ENCODE assay signal across 11 mouse cellular contexts in the genomic region with DNA sequence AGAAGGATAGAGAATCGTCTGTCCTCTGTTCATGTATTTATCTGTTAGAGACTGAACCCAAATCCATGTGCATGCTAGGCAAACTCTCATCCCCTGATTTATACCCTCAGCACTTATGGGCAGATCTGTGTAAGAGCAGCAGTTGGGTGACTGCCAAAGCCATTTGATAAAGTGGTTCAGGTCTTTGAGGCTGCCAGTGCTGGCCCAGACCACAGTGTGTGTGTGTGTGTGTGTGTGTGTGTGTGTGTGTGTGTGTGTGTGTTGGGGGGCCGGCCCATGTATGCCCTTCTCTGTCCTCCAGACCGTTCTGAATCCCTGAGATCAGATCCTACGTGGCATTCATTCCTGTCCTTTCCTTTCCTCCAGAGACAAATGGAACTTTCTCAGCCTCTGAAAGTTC. TPM values are rescaled to one million over a fixed set of nuclear protein-coding genes. Genes with fewer than 3 reads are reported as not detected.
DNase-seq lines count a peak whose midpoint lies in the region; ATAC-seq lines count a peak whose summit lies in the region.
"Had no signal": no experiment of that assay in that cellular context is flagged by ENCODE, and none has a peak within 500 bp of the region (broad histone marks: within the 10 kb centered on the region; RNA-seq: fewer than 3 reads in every experiment).

No protein-coding gene starts in this region.

- intact Hi-C loops in heart, postnatal 25 days (cut with DNase I): loop anchor here (2.0 kb wide), 1 partner anchor 13 kb away; no protein-coding TSS in a partner anchor
- intact Hi-C loops in heart, postnatal 14 days (cut with DNase I): loop anchor here (2.0 kb wide), 1 partner anchor 13 kb away; no protein-coding TSS in a partner anchor

- H3K27ac ChIP-seq in neural tube, embryonic 13.5 days (replicated peaks): peak overlapping the region; percentile 28; the same call in 1 of the 2 replicates
- H3K27ac ChIP-seq: liver, embryonic 12.5 days had no signal

- ATAC-seq in neural tube, embryonic 13.5 days (ENCODE audit: low read depth): no peak
- no peak for ATAC-seq in erythroid progenitor cell, adult 5-6 weeks (replicated peaks; ENCODE audit: low FRiP score, poor library complexity, severe bottlenecking)
- ATAC-seq: liver, embryonic 12.5 days had no signal

- 79% methylated on average over 4 of the region's 4 CpGs for WGBS in neural tube, embryonic 13.5 days

- H3K4me2 ChIP-seq in neural tube, embryonic 13.5 days: 0 out of 2 replicates have a peak overlapping the region, but pooled peaks have one; percentile 97
- H3K4me2 ChIP-seq: liver, embryonic 12.5 days had no signal

- DNase-seq in heart, adult 18-20 months: peak; percentile 63 to 67
- DNase-seq in heart, postnatal 25 days (ENCODE audit: low spot score): no peak
- DNase-seq in neural tube, embryonic 10.5 days (ENCODE audit: extremely low spot score, low spot score): no peak
- peak; percentile 54 to 69 for DNase-seq in heart, postnatal 14 days
- no peak for DNase-seq in cerebellum, adult 11-12 months
- no peak for DNase-seq in ovary, postnatal 36 days (ENCODE audit: low spot score)
- DNase-seq: cerebellum, postnatal 14 days; gastrocnemius, postnatal 36 days had no signal

- no peaks in the 10 kb centered on the region for H3K9me3 ChIP-seq in neural tube, embryonic 13.5 days
- H3K9me3 ChIP-seq: liver, embryonic 12.5 days had no signal

- H3K4me3 ChIP-seq in neural tube, embryonic 13.5 days: no peak overlapping the region
- H3K4me3 ChIP-seq: liver, embryonic 12.5 days had no signal

- H3K9ac ChIP-seq in neural tube, embryonic 13.5 days: 0 out of 2 replicates have a peak overlapping the region, but pooled peaks have one; percentile 93
- H3K9ac ChIP-seq: liver, embryonic 12.5 days had no signal

- peaks cover 31% of the 10 kb centered on the region for H3K36me3 ChIP-seq in neural tube, embryonic 13.5 days

- peaks cover 36% of the 10 kb centered on the region for H3K4me1 ChIP-seq in neural tube, embryonic 13.5 days (replicated peaks)

- peaks cover 5% of the 10 kb centered on the region; the same call in 1 of the 2 replicates for H3K27me3 ChIP-seq in neural tube, embryonic 13.5 days

RNA-seq across cellular contexts. Expression of gene Micall1, which starts 3.1 kb away (rescaled TPM):
- total RNA-seq in heart, adult 18-20 months (2021): 10 to 100 TPM; 38.5 to 44.1 TPM
- total RNA-seq in heart, postnatal 25 days (2021): 10 to 100 TPM; 51.9 to 57.7 TPM
- polyA plus RNA-seq in neural tube, embryonic 13.5 days (2015; fragmentation: Nextera tagmentation; extraction: Ambion mirVana): 10.4 and 11.2 TPM in 2 replicates
- 10 to 100 TPM; 61.2 to 64.9 TPM for total RNA-seq in heart, postnatal 14 days (2021)
- 0.72 TPM in 1 of 2 replicates, not detected in the other for total RNA-seq in erythroid progenitor cell, adult 5-6 weeks (2015; ENCODE audit: low replicate concordance)
- total RNA-seq in erythroid progenitor cell, adult 5-6 weeks (2017; ENCODE audit: low replicate concordance): 1.7 and 4.1 TPM in 2 replicates

RNA-seq across cellular contexts. Expression of gene Polr2f, which starts 29.0 kb away (rescaled TPM):
- 100 to 1,000 TPM; 135 TPM for total RNA-seq in heart, adult 18-20 months (2021)
- total RNA-seq in heart, postnatal 25 days (2021): 100 to 1,000 TPM; 132 TPM
- polyA plus RNA-seq in neural tube, embryonic 13.5 days (2015; fragmentation: Nextera tagmentation; extraction: Ambion mirVana): 259 and 278 TPM in 2 replicates
- total RNA-seq in heart, postnatal 14 days (2021): 100 to 1,000 TPM; 111 to 116 TPM
- 15.1 and 32.7 TPM in 2 replicates for total RNA-seq in erythroid progenitor cell, adult 5-6 weeks (2015; ENCODE audit: low replicate concordance)
- total RNA-seq in erythroid progenitor cell, adult 5-6 weeks (2017; ENCODE audit: low replicate concordance): 17.0 and 20.3 TPM in 2 replicates

RNA-seq across cellular contexts. Expression of gene 1700088E04Rik, which starts 29.3 kb away (rescaled TPM):
- 1 to 10 TPM in 1 of 2 experiments, under 1 TPM in 1; 0.89 to 3.4 TPM for total RNA-seq in heart, adult 18-20 months (2021)
- 1 to 10 TPM; 1.6 to 1.7 TPM for total RNA-seq in heart, postnatal 25 days (2021)
- polyA plus RNA-seq in neural tube, embryonic 13.5 days (2015; fragmentation: Nextera tagmentation; extraction: Ambion mirVana): 12.4 and 13.1 TPM in 2 replicates
- 1 to 10 TPM; 1.3 to 2.7 TPM for total RNA-seq in heart, postnatal 14 days (2021)
- total RNA-seq in erythroid progenitor cell, adult 5-6 weeks (2015; ENCODE audit: low replicate concordance): not detected in 2 replicates
- not detected in 2 replicates for total RNA-seq in erythroid progenitor cell, adult 5-6 weeks (2017; ENCODE audit: low replicate concordance)

RNA-seq across cellular contexts. Expression of gene Eif3l, which starts 36.8 kb away (rescaled TPM):
- 10 to 100 TPM; 70.4 to 73.8 TPM for total RNA-seq in heart, adult 18-20 months (2021)
- total RNA-seq in heart, postnatal 25 days (2021): 10 to 100 TPM; 68.9 to 71.5 TPM
- 185 and 196 TPM in 2 replicates for polyA plus RNA-seq in neural tube, embryonic 13.5 days (2015; fragmentation: Nextera tagmentation; extraction: Ambion mirVana)
- 10 to 100 TPM; 73.8 to 81.1 TPM for total RNA-seq in heart, postnatal 14 days (2021)
- 50.1 and 69.2 TPM in 2 replicates for total RNA-seq in erythroid progenitor cell, adult 5-6 weeks (2015; ENCODE audit: low replicate concordance)
- 47.1 and 47.9 TPM in 2 replicates for total RNA-seq in erythroid progenitor cell, adult 5-6 weeks (2017; ENCODE audit: low replicate concordance)

RNA-seq across cellular contexts. Expression of gene Ankrd54, which starts 49.1 kb away (rescaled TPM):
- 1 to 10 TPM; 7.2 to 8.6 TPM for total RNA-seq in heart, adult 18-20 months (2021)
- 1 to 10 TPM; 7.4 to 7.5 TPM for total RNA-seq in heart, postnatal 25 days (2021)
- 46.5 and 52.9 TPM in 2 replicates for polyA plus RNA-seq in neural tube, embryonic 13.5 days (2015; fragmentation: Nextera tagmentation; extraction: Ambion mirVana)
- 1 to 10 TPM; 8.7 to 9.4 TPM for total RNA-seq in heart, postnatal 14 days (2021)
- 64.9 and 75.0 TPM in 2 replicates for total RNA-seq in erythroid progenitor cell, adult 5-6 weeks (2015; ENCODE audit: low replicate concordance)
- total RNA-seq in erythroid progenitor cell, adult 5-6 weeks (2017; ENCODE audit: low replicate concordance): 37.3 and 66.5 TPM in 2 replicates

Comparison
In these comparisons a context has a peak if more than half of its experiments do, and no peak if none do; other contexts are left out.
1. DNase-seq: peak in heart, adult 18-20 months (2 of 2) and heart, postnatal 14 days (2 of 2); none in heart, postnatal 25 days (single experiment), neural tube, embryonic 10.5 days (single experiment), cerebellum, adult 11-12 months (single experiment) and ovary, postnatal 36 days (single experiment).
2. RNA of gene Micall1, which starts 3.1 kb away (total RNA-seq): 61.2 to 64.9 TPM in heart, postnatal 14 days, 51.9 to 57.7 TPM in heart, postnatal 25 days and 38.5 to 44.1 TPM in heart, adult 18-20 months; 0.72 to 4.1 TPM in erythroid progenitor cell, adult 5-6 weeks; every median in the first group is over 4 times any median in the second.